Mouse (Mus musculus): ENCODE results near the gene Pde11a.

The Pde11a gene

DNA sequence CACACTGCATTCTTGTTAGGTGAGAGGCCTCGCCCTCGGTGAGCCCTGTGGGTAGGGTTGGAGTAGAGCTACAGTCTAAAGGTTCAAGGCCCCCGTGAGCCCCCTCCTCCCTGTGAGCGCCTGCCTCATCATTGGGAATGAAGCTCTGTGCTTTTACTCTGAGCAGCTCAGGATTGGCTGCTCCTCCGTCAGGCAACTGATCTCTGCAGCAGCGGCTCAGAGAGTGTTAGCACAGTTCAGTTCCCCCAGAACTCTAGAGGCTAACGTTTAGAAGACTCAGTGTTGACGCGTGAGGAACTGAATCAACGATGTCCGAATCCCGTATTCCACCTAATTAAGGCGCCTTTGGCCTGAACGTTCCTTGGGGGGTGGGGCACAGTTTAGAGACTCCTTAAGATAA, 382.9 kb downstream of the Pde11a start:
- no peak for DNase-seq (ENCODE audit: low spot score)

DNA sequence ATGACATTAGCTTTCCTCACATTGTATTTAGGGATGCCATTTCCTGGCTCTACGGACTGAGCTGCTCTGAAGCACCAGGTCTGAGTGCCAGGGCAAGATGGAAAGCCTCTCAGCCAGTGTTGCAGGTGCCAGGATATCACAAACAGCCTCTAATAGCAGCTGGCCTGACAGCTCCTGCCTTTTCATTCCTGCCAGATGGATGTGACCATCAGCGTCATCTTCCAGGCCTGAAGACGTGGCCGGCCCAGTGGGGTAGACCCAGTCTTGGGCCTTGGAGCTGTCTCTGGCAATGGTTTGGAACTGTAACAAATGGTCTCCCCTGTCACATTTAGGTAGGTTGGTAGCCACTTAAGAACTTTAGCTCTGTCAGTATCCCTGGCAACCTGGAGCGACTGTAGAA, 385.3 kb downstream of the Pde11a start:
- DNase-seq (ENCODE audit: low spot score), result no peak

DNA sequence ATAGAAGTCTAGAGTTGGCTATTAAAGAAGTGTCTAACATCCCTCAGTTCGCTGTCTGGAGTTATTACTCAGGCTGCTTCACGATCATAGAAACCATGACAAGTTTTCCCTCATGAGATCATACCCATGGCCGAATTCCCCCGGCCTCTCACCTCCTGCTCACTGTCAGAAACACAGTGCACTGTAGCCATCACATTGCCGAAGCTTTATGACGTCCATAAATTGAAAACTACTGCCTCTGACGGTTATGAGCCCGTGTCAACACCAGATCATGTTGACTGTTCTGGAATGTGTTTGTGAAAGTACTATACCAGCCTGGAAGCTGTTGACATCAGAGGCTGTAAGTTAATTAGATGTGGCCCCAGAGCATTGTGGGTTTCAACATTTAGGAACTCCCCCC, 387.9 kb downstream of the Pde11a start:
- DNase-seq (ENCODE audit: low spot score), result no peak
